Mouse (Mus musculus): ENCODE measurements around the gene Smim8.
"Not testable (repeated sequence)": the region's sequence is repeated elsewhere in the genome, so short reads cannot be mapped to it uniquely, and the experiment has no call there.

DNA sequence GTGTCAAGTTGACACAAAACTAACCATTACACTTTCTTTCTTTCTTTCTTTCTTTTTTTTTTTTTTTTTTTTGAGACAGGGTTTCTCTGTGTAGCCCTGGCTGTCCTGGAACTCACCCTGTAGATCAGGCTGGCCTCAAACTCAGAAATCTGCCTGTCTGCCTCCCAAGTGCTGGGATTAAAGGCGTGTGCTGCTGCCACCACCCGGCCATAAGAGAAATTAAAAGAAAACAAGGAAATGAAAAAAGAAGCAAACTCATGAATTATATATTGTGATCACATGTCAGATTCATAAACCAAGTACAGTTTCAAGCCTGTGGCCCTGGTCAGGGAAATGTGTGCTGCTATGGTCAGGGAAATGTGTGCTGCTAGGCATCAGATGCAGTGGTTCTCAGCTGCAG lies 44.8 kb downstream of the Smim8 start:
- not testable (repeated sequence) for TF ChIP-seq CTCF (IDR thresholded peaks at IDR 0.05; ENCODE audit: borderline replicate concordance, extremely low read depth, insufficient read depth, insufficient read length); POLR2A (IDR thresholded peaks at IDR 0.05; ENCODE audit: borderline replicate concordance, extremely low read depth, insufficient read depth, insufficient read length, poor library complexity, severe bottlenecking)

Measured in brain, embryonic 14.5 days (tissue).